16 mouse cellular contexts compared by ENCODE assay signal in the genomic region with DNA sequence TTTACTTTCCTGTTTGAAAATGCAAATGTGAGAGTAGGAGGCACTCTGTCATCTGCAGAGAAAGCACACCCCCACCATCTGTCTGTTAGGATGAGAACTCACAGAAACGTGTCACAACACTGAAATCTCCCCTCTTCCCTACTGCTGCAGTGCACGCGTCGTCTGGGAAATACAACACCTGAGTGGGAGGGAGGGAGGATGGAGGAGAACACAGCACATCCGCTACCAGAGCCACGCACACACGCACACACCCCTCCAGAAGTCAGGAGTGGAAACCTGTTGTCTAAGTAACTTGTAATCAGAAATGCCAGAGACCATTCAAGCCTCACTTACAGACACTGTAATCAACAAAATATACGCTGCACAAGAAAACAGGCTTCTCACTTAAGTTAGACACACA. TPM values are rescaled to one million over a fixed set of nuclear protein-coding genes. Genes with fewer than 3 reads are reported as not detected.
DNase-seq lines count a peak whose midpoint lies in the region; ATAC-seq and TF ChIP-seq lines count a peak whose summit lies in the region.
"Had no signal": no experiment of that assay in that cellular context is flagged by ENCODE, and none has a peak within 500 bp of the region (broad histone marks: within the 10 kb centered on the region; RNA-seq: fewer than 3 reads in every experiment).

No protein-coding gene starts in this region.

- peak; percentile 79 for ATAC-seq in frontal cortex, adult (ENCODE audit: low TSS enrichment)
- ATAC-seq in megakaryocyte progenitor cell, adult 5-6 weeks (replicated peaks; ENCODE audit: poor library complexity), result no peak

- no peak for DNase-seq in frontal cortex, postnatal 14 days (ENCODE audit: low spot score in 2 of 2)
- DNase-seq in left cerebral cortex, postnatal 14 days (ENCODE audit: low spot score in 2 of 2), result peak; percentile 41 to 63
- no peak for DNase-seq in left cerebral cortex, adult 11 months (ENCODE audit: low spot score)
- DNase-seq in CD4-positive helper T cell, adult 2 months (ENCODE audit: low read depth, low spot score), result peak; percentile 45
- peak; percentile 56 for DNase-seq in brain, embryonic 14.5 days (ENCODE audit: low read depth)
- DNase-seq in adipocyte (ENCODE audit: low spot score), result no peak
- DNase-seq: cerebellum, adult 18-20 months; gastrocnemius, postnatal 14 days; heart, postnatal 4 days; kidney, adult 11 months; kidney, postnatal 10 days; liver, postnatal 0 days; midbrain, embryonic 14.5 days; thymus, postnatal 14 days had no signal

- intact Hi-C loops in left cerebral cortex, postnatal 14 days (cut with DNase I), result no loop called here

- no peak for TF ChIP-seq CTCF in brain, embryonic 14.5 days (IDR thresholded peaks at IDR 0.05; ENCODE audit: borderline replicate concordance, extremely low read depth, insufficient read depth, insufficient read length)

- TF ChIP-seq POLR2A in brain, embryonic 14.5 days (IDR thresholded peaks at IDR 0.05; ENCODE audit: borderline replicate concordance, extremely low read depth, insufficient read depth, insufficient read length, poor library complexity, severe bottlenecking), result no peak

RNA-seq across cellular contexts. Expression of a gene that starts 9.9 kb away (rescaled TPM):
- 100 to 1,000 TPM; 346 to 354 TPM for total RNA-seq in left cerebral cortex, postnatal 14 days (2021)
- polyA plus RNA-seq in brain, embryonic 14.5 days (2012; rRNA removed), result 278 and 363 TPM in 2 replicates
- total RNA-seq in megakaryocyte progenitor cell, adult 5-6 weeks (2015), result 47.7 and 53.6 TPM in 2 replicates
- 32.1 and 67.0 TPM in 2 replicates for total RNA-seq in megakaryocyte progenitor cell, adult 5-6 weeks (2017)

Comparison
In these comparisons a context has a peak if more than half of its experiments do, and no peak if none do; other contexts are left out.
1. DNase-seq: peak in left cerebral cortex, postnatal 14 days (2 of 2), CD4-positive helper T cell, adult 2 months (single experiment) and brain, embryonic 14.5 days (single experiment); none in frontal cortex, postnatal 14 days (0 of 2), left cerebral cortex, adult 11 months (single experiment) and adipocyte (single experiment).
2. RNA of a gene that starts 9.9 kb away (total RNA-seq): 346 to 354 TPM in left cerebral cortex, postnatal 14 days; 32.1 to 67.0 TPM in megakaryocyte progenitor cell, adult 5-6 weeks; every median in the first group is over 4 times any median in the second.